Mouse (Mus musculus) fibroblast of lung, adult 2 months (primary cell): Measurements from ENCODE around the gene Sf3a3.
"Not testable (repeated sequence)": the region's sequence is repeated elsewhere in the genome, so short reads cannot be mapped to it uniquely, and the experiment has no call there.

Source experiments
- DNase-seq: peaks from one replicate; pipeline ENCODE4 v3.0.0-alpha.2; 2011; ENCODE audit warnings: low read depth

Sf3a3 gene

GRCm38 (mm10) chr4:124700248-124700971 is 14.2 kb upstream of the Sf3a3 start, which contains the start of gene Fhl3:
Gene Fhl3 (plus strand): TSS chr4:124700701.
- no peak for DNase-seq

DNA sequence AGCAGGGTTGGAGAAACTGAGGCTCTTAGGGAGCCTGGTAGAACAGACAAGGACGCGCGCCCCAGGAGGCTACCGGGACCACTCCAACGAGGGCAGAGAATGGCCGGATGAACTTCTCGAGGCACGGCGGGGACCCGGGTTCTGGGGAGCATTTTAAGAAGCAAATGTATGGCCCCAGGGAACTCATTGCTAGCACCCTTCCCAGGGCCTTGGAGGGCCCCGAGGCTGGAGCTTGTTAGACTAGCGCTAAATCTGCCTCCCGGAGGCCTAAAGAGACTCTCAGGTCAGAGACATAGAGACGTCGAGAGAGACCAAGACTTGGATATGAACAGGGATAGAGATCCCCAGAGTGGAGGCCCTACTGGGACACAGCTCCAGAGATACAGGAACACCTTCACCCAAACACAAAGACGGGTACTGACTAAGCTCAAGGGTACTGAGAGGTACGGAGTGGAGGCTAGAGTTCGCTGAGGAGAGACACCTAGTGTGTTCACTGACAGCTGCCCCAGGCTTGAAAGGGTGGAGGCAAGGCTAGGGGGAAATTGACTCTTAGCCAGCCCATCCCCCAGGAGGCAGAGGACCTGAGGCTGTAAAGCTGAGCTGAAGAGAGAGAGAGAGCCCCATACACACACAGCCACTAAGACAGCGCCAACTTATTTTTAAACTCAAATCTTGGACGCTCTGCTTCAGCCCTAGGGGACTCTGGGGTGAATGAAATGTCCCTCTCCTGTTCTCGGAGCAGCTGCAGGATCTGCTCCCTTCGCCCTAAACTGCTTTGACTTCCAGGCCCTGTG is 13.3 kb upstream of the Sf3a3 start:
- no peak for DNase-seq

DNA sequence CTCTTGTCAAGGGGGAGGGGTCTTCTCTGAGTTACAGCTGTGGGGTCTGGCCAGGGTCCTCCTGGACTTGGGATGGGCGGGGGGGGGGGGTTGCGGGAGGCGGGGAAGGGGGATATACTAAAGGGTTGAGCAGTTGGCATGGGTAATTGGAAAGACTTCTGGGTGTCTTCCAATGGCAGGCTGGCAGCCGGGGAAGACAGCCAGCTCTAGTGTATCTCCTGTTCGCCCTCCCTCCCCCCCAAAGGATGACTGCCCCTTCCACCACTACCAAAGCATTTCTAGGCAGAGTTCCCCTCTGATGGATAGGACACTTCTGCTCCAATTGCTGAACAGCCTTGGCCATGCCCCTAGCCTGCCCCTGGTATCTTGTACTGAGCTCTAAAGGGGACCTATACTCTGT is 12.7 kb upstream of the Sf3a3 start:
- no peak for DNase-seq

- no peak for DNase-seq
These were observed 11.2 kb upstream of the Sf3a3 start for GRCm38 (mm10) chr4:124703406-124703805.

GRCm38 (mm10) chr4:124703881-124704796 is 10.4 kb upstream of the Sf3a3 start:
- DNase-seq = no peak

- DNase-seq = no peak
These were observed 9.6 kb upstream of the Sf3a3 start for GRCm38 (mm10) chr4:124704797-124705474.

GRCm38 (mm10) chr4:124705661-124706269 is 8.8 kb upstream of the Sf3a3 start:
- DNase-seq = no peak

GRCm38 (mm10) chr4:124707381-124708199 is 7.0 kb upstream of the Sf3a3 start:
- DNase-seq = not testable (repeated sequence)

DNA sequence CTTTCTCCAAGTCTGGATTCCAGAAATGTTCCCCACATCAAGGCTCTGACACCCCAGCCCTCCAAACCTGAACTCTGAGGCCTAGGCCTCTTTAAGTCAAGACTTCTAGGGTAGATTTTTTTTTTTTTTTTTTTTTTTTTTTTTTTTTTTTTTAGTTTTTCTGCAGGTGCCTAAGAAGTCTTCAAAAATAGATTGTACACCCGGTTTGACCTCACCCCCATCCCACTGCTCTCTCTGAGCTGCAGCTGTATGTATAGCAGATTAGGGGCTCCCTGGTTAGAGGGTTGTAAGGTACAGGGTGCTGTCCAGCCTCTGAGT is 6.4 kb upstream of the Sf3a3 start:
- DNase-seq = not testable (repeated sequence)

GRCm38 (mm10) chr4:124708518-124709477 is 5.8 kb upstream of the Sf3a3 start:
- peak; percentile 94 for DNase-seq

GRCm38 (mm10) chr4:124709961-124710446 is 4.6 kb upstream of the Sf3a3 start:
- no peak for DNase-seq

DNA sequence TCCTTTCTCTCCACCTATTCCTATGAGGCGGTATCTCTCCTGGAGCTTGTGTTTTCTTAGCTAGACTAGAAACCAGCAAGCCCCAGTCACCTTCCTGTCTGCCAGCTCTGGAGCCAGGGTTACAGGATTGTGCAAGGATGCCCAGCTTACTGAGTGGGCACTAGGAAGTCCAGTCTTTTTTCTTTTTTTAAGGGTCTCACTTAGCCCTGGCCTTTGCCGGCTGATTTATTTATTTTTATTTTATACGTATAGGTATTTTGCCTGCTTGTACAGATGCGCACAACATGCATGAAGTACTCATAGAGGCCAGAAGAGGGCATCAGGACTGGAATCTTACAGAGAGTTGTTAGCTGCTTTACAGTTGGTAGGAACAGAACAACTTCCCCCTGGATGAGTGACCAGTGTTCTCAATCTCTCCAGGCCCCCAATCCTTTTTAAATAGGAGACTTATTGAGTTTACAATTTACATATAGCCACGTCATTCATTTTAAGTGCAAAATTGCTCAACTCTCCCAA is 3.7 kb upstream of the Sf3a3 start:
- no peak for DNase-seq

GRCm38 (mm10) chr4:124712618-124713017 is 2.0 kb upstream of the Sf3a3 start:
- no peak for DNase-seq

- not testable (repeated sequence) for DNase-seq
These were observed 726 bp upstream of the Sf3a3 start for GRCm38 (mm10) chr4:124713850-124714249.

DNA sequence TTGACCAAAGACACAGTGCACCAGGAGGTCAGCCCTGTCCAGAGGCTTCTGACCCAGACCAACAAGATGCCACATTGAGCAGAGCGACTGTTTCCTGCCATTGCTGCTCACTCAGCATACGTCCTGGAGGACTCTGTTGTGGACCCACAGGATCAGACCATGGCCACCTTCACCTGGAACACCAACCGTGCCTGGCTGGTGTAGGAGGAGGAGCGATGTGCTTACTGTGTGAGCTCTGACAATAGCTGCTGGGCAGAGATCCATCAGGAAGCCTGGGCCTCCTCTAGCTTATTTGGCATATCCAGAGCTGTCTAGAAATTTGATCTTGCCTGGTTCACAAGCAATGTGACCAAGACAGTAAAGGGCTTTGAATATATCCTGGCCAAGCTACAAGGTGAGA is 4.5 kb downstream of the Sf3a3 start:
- DNase-seq = no peak

DNA sequence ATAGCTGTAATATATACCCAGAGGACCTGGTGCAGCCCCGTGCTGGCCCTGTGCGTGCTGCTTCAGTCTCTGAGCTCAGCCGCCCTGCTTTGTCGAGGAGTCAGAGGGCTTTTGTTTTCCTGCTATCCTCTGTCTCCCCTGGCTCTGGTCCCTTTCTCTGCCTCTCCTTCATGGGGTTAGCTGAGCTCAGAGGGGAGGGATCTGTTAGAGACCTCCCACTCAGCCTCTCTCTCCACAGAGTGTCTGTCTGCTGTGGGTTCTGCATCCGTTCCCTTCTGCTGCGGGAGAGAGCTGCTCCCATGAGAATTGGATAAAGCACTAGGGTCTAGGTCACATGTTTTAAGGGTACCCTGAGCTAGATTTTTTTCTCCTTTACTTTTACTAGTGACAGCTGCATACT is 11.5 kb downstream of the Sf3a3 start:
- no peak for DNase-seq

DNA sequence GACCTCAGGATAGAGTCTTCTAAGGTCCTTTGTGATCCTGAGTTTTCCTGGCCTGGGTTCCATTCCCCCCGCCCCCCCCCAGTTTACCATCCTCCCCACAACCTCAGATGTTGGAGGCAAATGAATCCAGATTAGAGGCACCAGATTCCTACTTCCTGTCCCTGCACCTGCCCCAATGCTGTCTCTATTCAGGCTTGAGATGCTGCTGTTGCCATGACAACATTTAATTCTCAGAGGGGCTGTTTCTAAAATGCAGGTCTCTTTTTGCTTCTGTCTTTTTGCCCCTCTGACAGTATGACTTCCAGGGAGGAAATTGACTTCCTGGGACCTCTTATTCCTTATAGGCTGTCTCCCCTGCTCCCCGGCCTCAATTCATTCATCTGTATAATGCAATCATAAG is 22.4 kb downstream of the Sf3a3 start:
- DNase-seq = no peak

DNA sequence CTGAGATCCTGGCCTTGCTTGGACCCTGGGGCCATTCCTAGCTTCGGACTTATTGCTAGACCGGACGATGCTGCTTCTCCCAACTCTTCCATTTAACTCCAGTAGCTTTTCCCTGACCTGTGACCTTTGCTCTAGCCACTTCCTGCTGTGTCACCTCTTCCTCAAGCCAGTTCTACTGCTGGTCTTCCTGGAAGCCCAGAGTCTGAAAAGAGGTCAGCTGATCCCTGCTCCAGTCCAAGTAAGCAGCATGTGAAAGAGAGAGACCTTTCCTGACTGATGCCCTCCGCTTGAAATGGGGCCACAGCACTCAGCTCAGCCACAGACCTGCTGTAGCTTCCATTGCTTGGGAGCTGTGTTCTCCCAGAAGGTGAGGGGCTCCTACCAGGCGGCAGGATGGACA is 22.9 kb downstream of the Sf3a3 start:
- DNase-seq = no peak

DNA sequence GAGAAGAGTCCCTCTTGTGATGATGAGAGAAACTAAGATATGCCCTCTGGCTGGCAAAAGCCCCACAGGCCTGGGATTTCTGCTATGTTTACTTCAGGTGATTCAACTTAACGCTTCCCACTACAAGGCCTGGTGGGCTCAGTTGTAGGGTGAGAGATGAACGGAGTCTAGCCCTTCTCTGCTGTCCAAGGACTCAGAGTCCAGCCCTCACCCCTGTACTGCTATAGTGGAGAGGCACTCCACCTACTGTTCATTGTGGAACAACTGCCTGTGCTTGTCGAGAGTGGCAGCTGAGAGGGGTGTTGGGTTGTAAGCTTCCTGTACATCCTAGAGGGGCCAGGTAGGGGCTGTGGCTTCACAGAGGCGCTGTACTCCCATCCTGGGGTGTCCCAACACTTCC is 23.4 kb downstream of the Sf3a3 start:
- no peak for DNase-seq
